Mouse (Mus musculus): ENCODE measurements at regions not wholly inside any gene's neighbourhood (a gene's known extent, or its start where the extent isn't known, plus 50 kb on each side); places are given as distances from the start of the nearest gene placed in this dataset.

- Histone ChIP-seq H3K4me1 (replicated peaks; ENCODE audit: control insufficient read depth, insufficient read depth, low read length) (no peaks in the 10 kb centered on the region), H3K36me3 (ENCODE audit: control insufficient read depth, insufficient read depth, low read length) (no peaks in the 10 kb centered on the region), H3K4me2 (replicated peaks; ENCODE audit: low read depth, low read length) (no peak overlapping the region), H3K9me3 (ENCODE audit: control insufficient read depth, low read length) (no peaks in the 10 kb centered on the region), H3K9ac (ENCODE audit: low read depth, low read length) (no peak overlapping the region), H3K4me3 (ENCODE audit: low read depth, low read length) (no peak overlapping the region), H3K27me3 (ENCODE audit: control insufficient read depth, insufficient read depth, low read length) (no peaks in the 10 kb centered on the region), H3K27ac (ENCODE audit: low read depth, low read length) (no peak overlapping the region)
- DNase-seq (ENCODE audit: low spot score) (no peak), ATAC-seq (ENCODE audit: low FRiP score) (no peak)
- WGBS: 62% methylated on average over 4 of the region's 4 CpGs
These were observed 266.5 kb upstream of the Pik3r1 start for GRCm38 (mm10) chr13:102034484-102034883.

- WGBS: 87% methylated on average over 5 of the region's 5 CpGs
- Histone ChIP-seq H3K27me3 (ENCODE audit: control insufficient read depth, insufficient read depth, low read length) (no peaks in the 10 kb centered on the region), H3K4me3 (ENCODE audit: low read depth, low read length) (no peak overlapping the region), H3K9me3 (ENCODE audit: control insufficient read depth, low read length) (no peaks in the 10 kb centered on the region), H3K4me1 (replicated peaks; ENCODE audit: control insufficient read depth, insufficient read depth, low read length) (no peaks in the 10 kb centered on the region), H3K4me2 (replicated peaks; ENCODE audit: low read depth, low read length) (no peak overlapping the region), H3K9ac (ENCODE audit: low read depth, low read length) (no peak overlapping the region), H3K36me3 (ENCODE audit: control insufficient read depth, insufficient read depth, low read length) (no peaks in the 10 kb centered on the region), H3K27ac (ENCODE audit: low read depth, low read length) (no peak overlapping the region)
- DNase-seq (ENCODE audit: low spot score) (no peak), ATAC-seq (ENCODE audit: low FRiP score) (no peak)
These were observed 268.0 kb upstream of the Pik3r1 start for GRCm38 (mm10) chr13:102036001-102036400.

- Histone ChIP-seq H3K36me3 (ENCODE audit: control insufficient read depth, insufficient read depth, low read length) (no peaks in the 10 kb centered on the region), H3K9me3 (ENCODE audit: control insufficient read depth, low read length) (no peaks in the 10 kb centered on the region), H3K4me1 (replicated peaks; ENCODE audit: control insufficient read depth, insufficient read depth, low read length) (no peaks in the 10 kb centered on the region), H3K27me3 (ENCODE audit: control insufficient read depth, insufficient read depth, low read length) (no peaks in the 10 kb centered on the region), H3K4me3 (ENCODE audit: low read depth, low read length) (no peak overlapping the region), H3K4me2 (replicated peaks; ENCODE audit: low read depth, low read length) (no peak overlapping the region), H3K9ac (ENCODE audit: low read depth, low read length) (no peak overlapping the region), H3K27ac (ENCODE audit: low read depth, low read length) (no peak overlapping the region)
- 85% methylated on average over 7 of the region's 7 CpGs for WGBS
- DNase-seq (ENCODE audit: low spot score) (no peak), ATAC-seq (ENCODE audit: low FRiP score) (no peak)
These were observed 269.0 kb upstream of the Pik3r1 start for GRCm38 (mm10) chr13:102036819-102037624.

GRCm38 (mm10) chr13:102060213-102060612, 292.2 kb upstream of the Pik3r1 start:
- ATAC-seq (ENCODE audit: low FRiP score) (no peak), DNase-seq (ENCODE audit: low spot score) (no peak)
- Histone ChIP-seq H3K4me1 (replicated peaks; ENCODE audit: control insufficient read depth, insufficient read depth, low read length) (no peaks in the 10 kb centered on the region), H3K27me3 (ENCODE audit: control insufficient read depth, insufficient read depth, low read length) (no peaks in the 10 kb centered on the region), H3K4me3 (ENCODE audit: low read depth, low read length) (no peak overlapping the region), H3K9ac (ENCODE audit: low read depth, low read length) (no peak overlapping the region), H3K9me3 (ENCODE audit: control insufficient read depth, low read length) (no peaks in the 10 kb centered on the region), H3K4me2 (replicated peaks; ENCODE audit: low read depth, low read length) (no peak overlapping the region), H3K27ac (ENCODE audit: low read depth, low read length) (no peak overlapping the region), H3K36me3 (ENCODE audit: control insufficient read depth, insufficient read depth, low read length) (no peaks in the 10 kb centered on the region)
- 97% methylated on average over 3 of the region's 3 CpGs for WGBS

GRCm38 (mm10) chr13:102064590-102065273, 296.7 kb upstream of the Pik3r1 start:
- ATAC-seq (ENCODE audit: low FRiP score): no peak
- DNase-seq (ENCODE audit: low spot score): no peak
- Histone ChIP-seq H3K4me3 (ENCODE audit: low read depth, low read length) (no peak overlapping the region), H3K27me3 (ENCODE audit: control insufficient read depth, insufficient read depth, low read length) (no peaks in the 10 kb centered on the region), H3K36me3 (ENCODE audit: control insufficient read depth, insufficient read depth, low read length) (no peaks in the 10 kb centered on the region), H3K9ac (ENCODE audit: low read depth, low read length) (no peak overlapping the region), H3K9me3 (ENCODE audit: control insufficient read depth, low read length) (no peaks in the 10 kb centered on the region), H3K4me2 (replicated peaks; ENCODE audit: low read depth, low read length) (no peak overlapping the region), H3K27ac (ENCODE audit: low read depth, low read length) (no peak overlapping the region), H3K4me1 (replicated peaks; ENCODE audit: control insufficient read depth, insufficient read depth, low read length) (no peaks in the 10 kb centered on the region)
- 63% methylated on average over 7 of the region's 7 CpGs for WGBS

GRCm38 (mm10) chr13:102065274-102065640, 297.2 kb upstream of the Pik3r1 start:
- 83% methylated on average over 5 of the region's 5 CpGs for WGBS
- ATAC-seq (ENCODE audit: low FRiP score) (no peak), DNase-seq (ENCODE audit: low spot score) (no peak)
- no peak overlapping the region for H3K27ac ChIP-seq (ENCODE audit: low read depth, low read length)
- H3K36me3 ChIP-seq (ENCODE audit: control insufficient read depth, insufficient read depth, low read length): no peaks in the 10 kb centered on the region
- no peak overlapping the region for H3K4me3 ChIP-seq (ENCODE audit: low read depth, low read length)
- no peaks in the 10 kb centered on the region for H3K9me3 ChIP-seq (ENCODE audit: control insufficient read depth, low read length)
- H3K9ac ChIP-seq (ENCODE audit: low read depth, low read length): no peak overlapping the region
- H3K4me1 ChIP-seq (replicated peaks; ENCODE audit: control insufficient read depth, insufficient read depth, low read length): no peaks in the 10 kb centered on the region
- H3K27me3 ChIP-seq (ENCODE audit: control insufficient read depth, insufficient read depth, low read length): no peaks in the 10 kb centered on the region
- no peak overlapping the region for H3K4me2 ChIP-seq (replicated peaks; ENCODE audit: low read depth, low read length)

- no peak for DNase-seq (ENCODE audit: low spot score)
- 90% methylated on average over 5 of the region's 5 CpGs for WGBS
- no peaks in the 10 kb centered on the region for H3K4me1 ChIP-seq (replicated peaks; ENCODE audit: control insufficient read depth, insufficient read depth, low read length)
- no peak overlapping the region for H3K4me3 ChIP-seq (ENCODE audit: low read depth, low read length)
- H3K9me3 ChIP-seq (ENCODE audit: control insufficient read depth, low read length): no peaks in the 10 kb centered on the region
- no peaks in the 10 kb centered on the region for H3K27me3 ChIP-seq (ENCODE audit: control insufficient read depth, insufficient read depth, low read length)
- no peak for ATAC-seq (ENCODE audit: low FRiP score)
- H3K36me3 ChIP-seq (ENCODE audit: control insufficient read depth, insufficient read depth, low read length): no peaks in the 10 kb centered on the region
- H3K27ac ChIP-seq (ENCODE audit: low read depth, low read length): no peak overlapping the region
- H3K4me2 ChIP-seq (replicated peaks; ENCODE audit: low read depth, low read length): no peak overlapping the region
- H3K9ac ChIP-seq (ENCODE audit: low read depth, low read length): no peak overlapping the region
These were observed 297.8 kb upstream of the Pik3r1 start for GRCm38 (mm10) chr13:102065796-102066195.

- Histone ChIP-seq H3K9ac (ENCODE audit: low read depth, low read length) (no peak overlapping the region), H3K36me3 (ENCODE audit: control insufficient read depth, insufficient read depth, low read length) (no peaks in the 10 kb centered on the region), H3K27me3 (ENCODE audit: control insufficient read depth, insufficient read depth, low read length) (no peaks in the 10 kb centered on the region), H3K27ac (ENCODE audit: low read depth, low read length) (no peak overlapping the region), H3K9me3 (ENCODE audit: control insufficient read depth, low read length) (no peaks in the 10 kb centered on the region), H3K4me1 (replicated peaks; ENCODE audit: control insufficient read depth, insufficient read depth, low read length) (no peaks in the 10 kb centered on the region), H3K4me3 (ENCODE audit: low read depth, low read length) (no peak overlapping the region), H3K4me2 (replicated peaks; ENCODE audit: low read depth, low read length) (no peak overlapping the region)
- no peak for ATAC-seq (ENCODE audit: low FRiP score)
- WGBS: 56% methylated on average over 3 of the region's 3 CpGs
- DNase-seq (ENCODE audit: low spot score): no peak
These were observed 302.7 kb upstream of the Pik3r1 start for GRCm38 (mm10) chr13:102070740-102071139.

- no peaks in the 10 kb centered on the region for H3K4me1 ChIP-seq (replicated peaks; ENCODE audit: control insufficient read depth, insufficient read depth, low read length)
- WGBS: 83% methylated on average over 4 of the region's 4 CpGs
- no peaks in the 10 kb centered on the region for H3K36me3 ChIP-seq (ENCODE audit: control insufficient read depth, insufficient read depth, low read length)
- no peaks in the 10 kb centered on the region for H3K9me3 ChIP-seq (ENCODE audit: control insufficient read depth, low read length)
- no peaks in the 10 kb centered on the region for H3K27me3 ChIP-seq (ENCODE audit: control insufficient read depth, insufficient read depth, low read length)
- no peak overlapping the region for H3K4me2 ChIP-seq (replicated peaks; ENCODE audit: low read depth, low read length)
- no peak overlapping the region for H3K4me3 ChIP-seq (ENCODE audit: low read depth, low read length)
- H3K27ac ChIP-seq (ENCODE audit: low read depth, low read length): no peak overlapping the region
- no peak overlapping the region for H3K9ac ChIP-seq (ENCODE audit: low read depth, low read length)
- DNase-seq (ENCODE audit: low spot score) (no peak), ATAC-seq (ENCODE audit: low FRiP score) (no peak)
These were observed 304.3 kb upstream of the Pik3r1 start for GRCm38 (mm10) chr13:102072366-102072765.

All from hindbrain, embryonic 11.5 days (tissue).